Mouse (Mus musculus) erythroid progenitor cell, adult 5-6 weeks (primary cell): ENCODE data around the gene Selenon. TPM values are rescaled to one million over a fixed set of nuclear protein-coding genes. Genes with fewer than 3 reads are reported as not detected.

ENCODE experiments used
- ATAC-seq: replicated peaks from 2 replicates; pipeline ENCODE4 v1.8.0; 2016; ENCODE audit warnings: moderate number of reproducible peaks, mild to moderate bottlenecking, moderate TSS enrichment, inconsistent platforms; ENCODE audit not compliant: poor library complexity, low FRiP score, severe bottlenecking
- total RNA-seq, 2 experiments: library from RNA; stranded (forward) in 1 of 2; stranded (reverse) in 1 of 2; fragments of 150-400 nt in 1 of 2; fragments of 186-747, 209-891 nt in 1 of 2; gene quantifications; 2 replicates each; pipeline versions ENCODE4 v1.2.3 to v1.2.4; 2015 to 2017; ENCODE audit warnings: low replicate concordance in 2 of 2

The Selenon gene
- total RNA-seq, 2 experiments from 2014 or later = 2.2 to 9.6 TPM

DNA sequence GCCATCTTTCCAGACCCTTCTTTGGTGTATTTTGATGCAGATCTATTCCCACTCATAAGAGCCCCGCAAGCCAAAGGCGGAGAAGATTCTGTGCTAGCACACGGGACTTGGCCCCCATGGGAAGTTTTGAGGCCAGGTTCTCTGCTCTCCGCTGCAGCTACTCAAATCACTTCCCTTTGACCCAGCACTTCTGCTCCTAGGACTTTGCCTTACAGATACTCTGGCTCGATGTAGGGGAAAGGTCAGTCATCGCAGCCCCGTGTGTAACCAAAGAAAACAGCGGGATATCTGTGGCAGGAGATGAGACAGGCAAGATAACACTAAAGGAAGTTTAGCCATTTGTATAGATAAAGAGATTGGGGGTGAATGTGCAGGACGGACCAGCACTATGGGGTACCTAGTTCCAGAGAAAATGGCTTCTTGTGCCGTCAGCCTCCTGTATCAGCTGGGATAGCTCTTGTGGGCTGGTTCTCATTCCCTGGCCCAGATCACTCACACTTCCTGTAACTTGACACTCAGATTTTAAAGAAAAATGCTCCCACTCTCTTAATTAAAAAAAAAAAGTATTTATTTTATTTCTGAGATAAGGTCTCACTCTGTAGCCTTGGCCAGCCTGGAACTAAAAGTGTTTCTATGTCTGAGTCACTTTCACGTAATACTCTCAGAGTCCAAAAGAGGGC, 61.8 kb downstream of the Selenon start:
- no peak for ATAC-seq

DNA sequence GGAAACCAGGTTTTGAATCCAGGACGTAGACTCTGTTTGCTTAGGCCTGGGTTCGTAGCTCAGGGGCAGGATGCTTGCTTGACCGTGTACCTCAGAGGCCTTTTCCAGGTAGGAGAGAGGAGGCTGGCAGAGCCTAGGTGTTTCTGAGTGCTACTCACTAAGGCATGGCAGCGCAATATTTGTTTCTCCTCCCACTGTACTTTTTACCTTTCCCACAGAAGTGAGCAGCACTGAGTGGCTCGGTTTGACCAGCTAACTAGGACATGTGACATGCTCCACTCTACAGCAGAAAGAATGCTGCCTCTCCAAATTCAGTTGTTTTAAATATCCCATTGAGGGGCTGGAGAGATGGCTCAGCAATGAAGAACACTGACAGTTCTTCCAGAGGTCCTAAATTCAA, 63.8 kb downstream of the Selenon start:
- ATAC-seq = no peak

Other genes starting within 250 kb of the Selenon start
- gene Trim63, start 237.0 kb downstream of the Selenon start, total RNA-seq (2015; ENCODE audit: low replicate concordance) = not detected in 2 replicates
- not detected in 2 replicates for gene Trim63, start 237.0 kb downstream of the Selenon start, total RNA-seq (2017; ENCODE audit: low replicate concordance)
- gene Slc30a2, start 209.0 kb downstream of the Selenon start, total RNA-seq (2015; ENCODE audit: low replicate concordance) = not detected in 2 replicates
- not detected in 2 replicates for gene Slc30a2, start 209.0 kb downstream of the Selenon start, total RNA-seq (2017; ENCODE audit: low replicate concordance)
- not detected in 2 replicates for gene Extl1, start 168.3 kb downstream of the Selenon start, total RNA-seq (2015; ENCODE audit: low replicate concordance)
- not detected in 2 replicates for gene Extl1, start 168.3 kb downstream of the Selenon start, total RNA-seq (2017; ENCODE audit: low replicate concordance)
- 1.8 and 4.2 TPM in 2 replicates for gene Pafah2, start 155.8 kb downstream of the Selenon start, total RNA-seq (2015; ENCODE audit: low replicate concordance)
- 0.77 and 5.4 TPM in 2 replicates for gene Pafah2, start 155.8 kb downstream of the Selenon start, total RNA-seq (2017; ENCODE audit: low replicate concordance)
- gene Stmn1, start 83.8 kb downstream of the Selenon start, total RNA-seq (2015; ENCODE audit: low replicate concordance) = 429 and 552 TPM in 2 replicates
- 378 and 383 TPM in 2 replicates for gene Stmn1, start 83.8 kb downstream of the Selenon start, total RNA-seq (2017; ENCODE audit: low replicate concordance)
- 1.7 and 3.6 TPM in 2 replicates for gene Paqr7, start 55.5 kb downstream of the Selenon start, total RNA-seq (2015; ENCODE audit: low replicate concordance)
- gene Paqr7, start 55.5 kb downstream of the Selenon start, total RNA-seq (2017; ENCODE audit: low replicate concordance) = 1.6 and 1.9 TPM in 2 replicates
- 3.8 and 15.5 TPM in 2 replicates for gene Aunip, start 41.2 kb downstream of the Selenon start, total RNA-seq (2015; ENCODE audit: low replicate concordance)
- 16.3 and 20.5 TPM in 2 replicates for gene Aunip, start 41.2 kb downstream of the Selenon start, total RNA-seq (2017; ENCODE audit: low replicate concordance)
- gene Mtfr1l, start 16.8 kb downstream of the Selenon start, total RNA-seq (2015; ENCODE audit: low replicate concordance) = 19.5 and 22.6 TPM in 2 replicates
- 17.2 and 17.9 TPM in 2 replicates for gene Mtfr1l, start 16.8 kb downstream of the Selenon start, total RNA-seq (2017; ENCODE audit: low replicate concordance)
- 2.9 TPM in 2 replicates for gene Man1c1, start 152.1 kb upstream of the Selenon start, total RNA-seq (2015; ENCODE audit: low replicate concordance)
- 1.0 and 1.8 TPM in 2 replicates for gene Man1c1, start 152.1 kb upstream of the Selenon start, total RNA-seq (2017; ENCODE audit: low replicate concordance)
- gene Ldlrap1, start 215.9 kb upstream of the Selenon start, total RNA-seq (2015; ENCODE audit: low replicate concordance) = 6.5 and 27.7 TPM in 2 replicates
- gene Ldlrap1, start 215.9 kb upstream of the Selenon start, total RNA-seq (2017; ENCODE audit: low replicate concordance) = 17.3 and 21.3 TPM in 2 replicates